Mouse (Mus musculus) T-helper 2 cell (primary cell): ENCODE measurements around the gene Il6ra.

Experiments
- in situ Hi-C: fragments of 300-600 bp; cut with MboI, MseI; formaldehyde crosslinking; loops from one replicate; pipeline ENCODE4 v1.15.1; 2025; ENCODE audit warnings: high pct_unique_total_duplicates

Il6ra gene

GRCm38 (mm10) chr3:89909703-89910542, 3.1 kb downstream of the Il6ra start:
- in situ Hi-C loops, result no loop called here

DNA sequence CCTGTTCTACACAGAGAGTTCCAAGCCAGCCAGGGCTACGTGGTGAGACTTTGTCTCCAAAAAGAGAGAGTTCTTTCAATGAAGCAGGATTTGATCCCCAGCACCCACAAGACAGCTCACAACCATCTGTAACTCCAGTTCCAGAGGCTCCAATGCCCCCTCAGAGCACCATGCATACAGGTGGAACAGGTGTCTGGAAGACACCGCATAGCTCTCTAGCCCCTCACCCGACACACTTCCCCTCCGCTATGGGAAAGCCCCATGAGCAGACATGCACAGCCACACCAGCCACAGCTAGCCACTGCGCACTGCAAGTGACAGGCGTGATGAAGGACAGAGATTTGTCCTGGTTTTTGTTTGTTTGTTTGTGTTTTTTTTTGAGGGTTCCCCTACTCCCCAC, 4.2 kb downstream of the Il6ra start:
- in situ Hi-C loops, result no loop called here

- in situ Hi-C loops, result no loop called here
These were observed 5.2 kb downstream of the Il6ra start for GRCm38 (mm10) chr3:89907846-89908245.

DNA sequence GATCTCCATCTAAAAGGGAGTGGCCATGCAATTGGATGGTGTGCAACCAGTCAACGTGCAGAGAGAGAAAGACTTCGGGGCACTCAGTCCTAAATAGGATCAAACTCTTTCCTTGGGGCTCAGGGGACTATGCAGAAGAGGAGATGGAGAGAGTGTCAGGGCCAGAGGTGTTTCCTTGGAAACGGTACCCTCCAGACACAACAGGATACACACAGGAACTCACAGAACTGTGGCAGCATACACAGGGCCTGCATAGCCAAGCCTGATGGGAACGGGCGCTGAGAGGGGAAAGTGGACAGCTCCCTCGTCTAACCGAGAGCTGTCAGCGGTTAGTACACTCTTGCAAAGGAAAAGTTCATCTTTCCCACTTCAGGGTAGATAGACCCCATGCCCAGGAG, 13.5 kb downstream of the Il6ra start:
- in situ Hi-C loops, result no loop called here

- in situ Hi-C loops, result no loop called here
These were observed 14.0 kb downstream of the Il6ra start for GRCm38 (mm10) chr3:89898870-89899510.

DNA sequence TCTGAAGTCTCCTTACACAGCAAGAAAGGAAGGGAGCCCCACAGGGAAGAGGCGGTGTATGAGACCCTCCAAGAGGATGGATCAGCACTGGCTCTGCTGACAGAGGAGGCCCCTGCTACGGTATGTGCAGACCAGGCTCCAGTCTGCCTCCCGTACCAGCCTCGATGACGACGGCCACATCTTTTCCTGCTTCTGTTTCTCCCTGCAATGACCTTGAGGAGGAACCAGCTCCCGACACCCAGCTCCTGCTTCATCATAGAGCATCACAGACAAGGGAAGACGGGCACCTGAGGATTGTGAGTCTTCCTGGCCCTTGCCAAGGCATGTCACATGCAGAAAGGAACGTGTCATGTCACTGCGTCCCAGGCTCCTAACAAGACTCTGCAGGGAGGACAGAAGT, 15.0 kb downstream of the Il6ra start:
- in situ Hi-C loops, result no loop called here

GRCm38 (mm10) chr3:89897204-89897796, 15.7 kb downstream of the Il6ra start:
- in situ Hi-C loops, result no loop called here

DNA sequence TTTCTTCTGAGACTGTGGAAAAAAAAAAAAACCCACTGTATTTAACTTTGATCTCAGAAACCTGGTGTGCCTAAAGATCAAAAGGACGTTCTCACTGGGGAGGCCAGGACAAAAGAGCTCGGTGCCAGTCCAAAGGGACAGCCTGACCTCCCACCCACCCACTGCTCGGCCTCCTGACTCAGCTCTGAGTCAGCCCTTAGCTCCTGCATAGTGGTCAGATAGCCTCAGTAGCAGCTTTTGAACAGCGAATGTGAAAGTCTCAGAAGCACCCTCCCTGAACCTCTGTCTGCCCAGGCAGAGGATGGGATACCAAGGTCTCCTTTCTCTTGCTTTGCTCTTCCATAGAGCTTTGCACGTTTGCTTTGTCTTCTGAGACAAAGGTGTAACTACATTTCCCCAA, 16.4 kb downstream of the Il6ra start:
- in situ Hi-C loops, result no loop called here

DNA sequence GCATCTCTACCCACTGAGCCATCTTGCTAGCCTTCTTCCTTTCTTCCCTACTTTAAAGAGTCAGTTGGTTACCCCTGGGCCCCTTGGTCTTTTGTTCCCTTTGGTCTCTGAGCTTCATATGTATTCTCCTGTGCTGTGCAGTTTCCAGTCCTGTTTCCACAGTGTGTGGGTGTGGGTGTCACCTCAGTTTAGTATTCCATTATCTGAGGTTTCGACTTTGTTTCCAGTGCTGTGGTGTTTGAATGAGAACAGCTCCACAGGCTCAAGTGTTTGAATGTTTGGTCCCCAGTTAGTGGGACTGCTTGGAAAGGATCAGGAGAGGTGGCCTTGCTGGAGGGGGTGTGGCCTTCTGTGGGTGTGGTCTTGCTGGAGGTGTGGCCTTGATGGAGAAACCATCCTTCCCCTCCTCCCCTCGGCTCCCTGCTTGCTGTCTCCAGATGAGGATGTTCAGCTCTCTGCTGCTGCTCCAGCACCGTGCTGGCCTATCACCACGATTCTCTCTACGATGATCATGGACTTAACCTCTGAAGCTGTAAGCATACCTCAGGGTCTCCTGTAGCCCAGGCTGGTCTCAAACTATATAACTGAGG, 20.4 kb downstream of the Il6ra start:
- in situ Hi-C loops, result no loop called here

DNA sequence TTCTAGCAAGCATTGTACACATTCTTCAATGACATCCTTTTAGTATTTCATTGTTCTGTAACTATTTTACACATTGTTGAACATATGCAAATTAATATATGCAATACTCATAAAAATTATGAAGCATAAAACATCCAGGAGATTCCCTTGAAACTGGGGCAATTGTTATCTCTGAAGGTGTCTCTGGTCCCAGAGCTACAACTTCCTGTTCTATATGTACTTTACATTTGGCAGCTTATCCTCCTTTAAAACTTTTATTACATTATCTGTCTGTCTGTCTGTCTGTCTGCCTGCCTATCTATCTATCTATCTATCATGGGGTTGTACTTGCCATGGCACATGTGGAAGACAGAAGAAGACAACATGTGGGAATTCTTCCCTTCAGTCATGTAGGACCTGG, 21.3 kb downstream of the Il6ra start:
- in situ Hi-C loops, result no loop called here

DNA sequence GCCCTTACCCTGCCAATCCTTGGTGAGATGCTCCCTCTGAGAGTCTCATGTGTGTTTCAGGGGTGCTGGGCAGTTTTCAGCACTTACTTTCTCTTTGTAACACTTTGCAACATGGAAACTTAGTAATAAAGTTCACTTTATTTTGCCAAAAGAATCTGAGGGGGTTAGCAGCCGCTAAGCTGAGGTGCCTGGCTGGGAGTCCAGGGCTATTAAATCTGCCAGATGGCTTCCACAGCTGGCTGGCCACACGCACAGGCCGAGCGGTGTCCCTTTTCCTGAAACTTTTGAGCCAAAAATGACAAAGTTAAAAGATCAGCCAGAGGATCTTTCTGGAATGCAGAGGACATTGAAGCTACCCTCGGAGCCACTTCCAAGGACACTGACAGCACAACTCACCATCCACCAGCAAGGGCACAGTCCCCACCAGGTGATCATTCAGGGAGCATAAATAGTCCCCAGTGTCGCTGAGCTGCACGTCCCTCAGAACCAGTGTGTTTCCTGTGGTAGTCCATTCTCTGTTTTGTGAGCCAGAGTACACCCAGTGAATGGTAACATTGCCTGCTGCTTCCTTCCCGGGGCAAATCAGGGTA, 23.1 kb downstream of the Il6ra start:
- in situ Hi-C loops, result no loop called here

- in situ Hi-C loops, result no loop called here
These were observed 25.3 kb downstream of the Il6ra start for GRCm38 (mm10) chr3:89887582-89888230.

- in situ Hi-C loops, result no loop called here
These were observed 27.2 kb downstream of the Il6ra start for GRCm38 (mm10) chr3:89885766-89886165.

DNA sequence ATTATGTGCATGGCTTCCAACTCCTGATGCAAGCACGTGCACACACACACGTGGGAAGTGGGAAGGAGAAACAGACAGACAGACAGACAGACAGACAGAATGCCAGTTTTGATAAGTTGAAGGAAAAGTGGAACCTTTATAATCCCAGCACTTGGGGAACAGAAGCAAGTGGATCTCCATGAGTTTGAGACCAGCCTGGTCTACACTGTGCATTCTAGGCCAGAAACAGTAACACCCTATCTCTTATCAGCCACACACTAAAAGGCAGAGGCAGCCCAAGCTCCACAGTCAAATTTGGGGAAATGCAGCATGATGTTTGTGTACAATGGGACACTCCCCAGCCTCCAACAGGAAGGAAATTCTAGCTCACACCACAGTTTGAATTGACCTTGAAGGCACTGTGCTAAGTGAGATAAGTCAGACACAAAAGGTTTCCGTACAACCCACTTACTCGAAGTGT, 29.4 kb downstream of the Il6ra start:
- in situ Hi-C loops, result no loop called here

DNA sequence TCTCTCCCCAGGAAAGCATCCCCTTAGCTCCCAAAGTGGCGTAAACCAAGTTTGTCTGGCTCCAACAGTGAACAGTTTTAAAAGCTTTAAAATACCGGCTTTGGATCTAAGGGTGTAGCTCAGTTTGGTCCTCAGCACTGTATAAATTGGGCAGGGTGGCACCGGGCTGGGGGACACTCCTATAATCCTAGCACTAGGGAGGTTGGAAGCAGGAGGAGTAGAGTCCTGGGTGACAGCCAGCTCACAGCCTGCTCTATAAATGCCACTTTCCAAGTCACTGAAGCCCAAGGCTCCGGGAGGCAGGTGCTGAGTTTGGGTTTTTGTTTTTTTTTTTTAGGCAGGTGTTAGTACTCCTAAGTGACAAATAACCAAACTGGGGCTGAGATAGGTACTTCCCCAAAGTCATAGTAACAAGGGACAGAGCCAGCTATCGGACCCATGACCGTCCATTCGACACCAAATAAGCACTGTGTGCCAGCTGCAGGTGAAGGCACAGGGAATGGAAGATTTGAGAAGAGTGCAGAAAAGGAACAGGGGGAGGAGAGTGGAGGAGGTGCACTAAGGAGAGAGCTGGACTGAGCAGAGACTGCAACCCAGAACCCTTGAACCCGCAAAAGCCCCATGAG, 30.3 kb downstream of the Il6ra start:
- in situ Hi-C loops, result no loop called here

- in situ Hi-C loops, result no loop called here
These were observed 32.8 kb downstream of the Il6ra start for GRCm38 (mm10) chr3:89880036-89880851.

DNA sequence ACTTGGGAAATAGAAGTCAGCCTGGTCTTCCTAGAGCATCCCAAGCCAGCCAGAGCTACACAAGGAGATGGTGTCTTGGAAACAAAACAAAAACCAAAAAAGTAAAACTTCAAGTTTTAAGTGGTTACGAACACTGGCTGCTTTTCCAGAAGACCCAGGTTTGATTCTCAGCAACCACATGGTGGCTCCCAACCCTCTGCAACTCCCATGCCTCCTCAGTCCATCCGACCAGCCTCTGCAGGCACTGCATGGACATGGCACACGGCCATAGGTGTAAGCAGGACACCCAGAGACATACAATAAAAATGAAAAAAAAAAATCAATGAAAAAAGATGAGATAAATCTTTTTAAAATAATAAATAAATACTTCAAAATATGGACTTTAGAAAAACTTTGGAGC, 33.7 kb downstream of the Il6ra start:
- in situ Hi-C loops, result loop anchor here (10.0 kb wide), 1 partner anchor 1275 kb away; the partner anchor contains the start of gene Arhgef2

GRCm38 (mm10) chr3:89878456-89878855, 34.5 kb downstream of the Il6ra start:
- in situ Hi-C loops, result loop anchor here (10.0 kb wide), 1 partner anchor 1274 kb away; the partner anchor contains the start of gene Arhgef2

- in situ Hi-C loops, result loop anchor here (10.0 kb wide), 1 partner anchor 1272 kb away; the partner anchor contains the start of gene Arhgef2
These were observed 35.9 kb downstream of the Il6ra start for GRCm38 (mm10) chr3:89877129-89877528.

- in situ Hi-C loops, result loop anchor here (10.0 kb wide), 1 partner anchor 1272 kb away; the partner anchor contains the start of gene Arhgef2
These were observed 36.5 kb downstream of the Il6ra start for GRCm38 (mm10) chr3:89876469-89876868.
